Mouse (Mus musculus) brain, embryonic 14.5 days (tissue): ENCODE measurements around the gene Ids. TPM values are rescaled to one million over a fixed set of nuclear protein-coding genes. Genes with fewer than 3 reads are reported as not detected.
"Not testable (repeated sequence)": the region's sequence is repeated elsewhere in the genome, so short reads cannot be mapped to it uniquely, and the experiment has no call there.

ENCODE experiments used
- DNase-seq: peaks from one replicate; pipeline ENCODE4 v3.0.0-alpha.2; 2011; ENCODE audit warnings: low read depth
- CTCF ChIP-seq: fragments of 200-500 bp; IDR thresholded peaks from 2 replicates; pipeline ENCODE4 v1.5.1; 2012; ENCODE audit warnings: inconsistent platforms, mild to moderate bottlenecking, moderate library complexity, borderline replicate concordance; ENCODE audit not compliant: insufficient read depth, insufficient read length; ENCODE audit errors: extremely low read depth
- POLR2A ChIP-seq: fragments of 200-500 bp; IDR thresholded peaks from 2 replicates; pipeline ENCODE4 v1.6.1; 2012; ENCODE audit warnings: mild to moderate bottlenecking, inconsistent platforms, borderline replicate concordance; ENCODE audit not compliant: poor library complexity, insufficient read depth, insufficient read length, severe bottlenecking; ENCODE audit errors: extremely low read depth
- polyA plus RNA-seq: library from polyadenylated mRNA; depleted of rRNA; stranded (reverse); fragments of >200 nt; gene quantifications from 2 replicates; pipeline ENCODE4 v1.2.3, GENCODE M21; 2012; rRNA removed

The Ids gene
- polyA plus RNA-seq: 91.5 and 124 TPM in 2 replicates

GRCm38 (mm10) chrX:70364661-70365613 lies at the start of gene Ids:
Gene Ids (minus strand): TSS chrX:70365084.
- TF ChIP-seq CTCF: no peak
- peak; percentile 46; the same call in 1 of the 2 replicates for TF ChIP-seq POLR2A
- peak; percentile 95 for DNase-seq

DNA sequence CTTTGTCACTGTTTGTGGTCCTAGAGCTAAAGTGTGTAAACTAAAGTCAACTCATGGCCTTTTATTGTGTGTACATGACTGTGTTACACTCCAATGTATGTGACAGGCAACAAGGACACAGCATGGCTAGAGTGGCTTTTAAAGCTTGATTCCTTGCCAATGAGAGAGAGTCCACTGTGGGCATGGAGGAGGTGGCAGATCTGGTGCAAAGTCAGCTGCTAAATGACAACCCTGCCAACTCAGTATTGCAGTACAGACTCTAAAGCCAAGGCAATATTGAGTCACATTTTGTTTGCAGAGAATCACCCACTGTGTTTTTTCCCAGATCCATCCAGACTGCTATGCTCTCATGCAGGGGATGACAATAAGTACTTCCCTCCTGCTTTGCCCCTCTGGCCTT lies 27.8 kb upstream of the Ids start:
- not testable (repeated sequence) for DNase-seq

DNA sequence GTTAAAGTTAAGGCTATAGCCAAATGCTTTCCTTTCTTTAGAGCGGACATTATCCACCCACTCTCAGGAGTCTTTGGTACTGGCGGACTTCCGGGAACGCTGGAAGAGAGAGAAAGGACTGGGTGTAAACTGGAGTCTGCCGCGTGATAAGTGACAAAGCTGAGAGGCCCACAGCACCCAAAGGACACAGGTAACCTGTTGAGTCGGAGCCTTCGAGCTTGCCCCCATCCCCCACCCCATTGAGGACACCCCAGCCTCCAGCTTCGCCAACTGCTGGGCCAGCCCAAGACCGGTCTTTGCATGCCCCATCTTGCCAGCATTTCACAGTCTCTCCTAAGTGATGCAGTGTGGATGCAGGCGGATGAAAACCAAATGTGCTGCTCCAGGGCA lies 21.1 kb upstream of the Ids start:
- DNase-seq: no peak

DNA sequence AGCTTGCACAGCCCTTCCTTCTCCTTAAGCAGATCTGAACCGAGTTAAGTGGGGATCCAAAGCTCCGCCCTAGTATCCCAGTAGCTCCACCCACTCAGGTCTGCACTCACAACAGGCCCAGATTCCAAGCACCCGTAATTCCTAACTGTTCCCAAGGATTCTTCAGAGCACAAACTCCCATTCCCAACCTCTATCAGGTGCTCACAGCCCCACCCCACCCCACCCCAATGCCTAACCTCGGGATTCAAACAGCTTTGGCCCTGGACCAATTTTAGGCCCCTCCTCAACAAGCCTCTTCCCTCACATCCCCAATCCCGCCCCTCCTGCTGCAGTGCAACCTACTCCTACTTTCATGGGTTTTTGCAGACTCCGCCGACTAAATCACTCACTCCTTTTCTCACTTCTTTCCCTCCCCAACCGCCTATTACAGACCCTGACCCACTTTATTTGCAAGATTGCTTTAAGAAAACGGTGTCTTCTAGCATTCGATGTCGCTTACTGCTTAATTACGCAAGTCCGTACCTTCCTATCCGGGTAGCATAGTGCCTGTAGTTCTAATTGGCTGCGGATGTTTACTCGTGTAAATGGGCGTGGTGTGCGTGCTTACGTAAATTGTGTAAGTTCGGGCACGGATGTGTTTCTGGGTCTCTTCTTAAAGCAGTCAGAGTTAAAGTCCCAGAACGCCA lies 20.5 kb upstream of the Ids start, which contains the start of gene 1110012L19Rik:
1110012L19Rik (plus strand) TSS at position 602 of the 686 bp plus-strand sequence.
- TF ChIP-seq POLR2A (no peak), CTCF (no peak)
- peak; percentile 96 for DNase-seq

More for the DNA sequence above, 21.1 kb upstream of the Ids start:
- TF ChIP-seq POLR2A: no peak
- TF ChIP-seq CTCF: no peak

- DNase-seq: no peak
- TF ChIP-seq CTCF: no peak
- no peak for TF ChIP-seq POLR2A
Measured at GRCm38 (mm10) chrX:70384917-70385275, 20.0 kb upstream of the Ids start.

DNA sequence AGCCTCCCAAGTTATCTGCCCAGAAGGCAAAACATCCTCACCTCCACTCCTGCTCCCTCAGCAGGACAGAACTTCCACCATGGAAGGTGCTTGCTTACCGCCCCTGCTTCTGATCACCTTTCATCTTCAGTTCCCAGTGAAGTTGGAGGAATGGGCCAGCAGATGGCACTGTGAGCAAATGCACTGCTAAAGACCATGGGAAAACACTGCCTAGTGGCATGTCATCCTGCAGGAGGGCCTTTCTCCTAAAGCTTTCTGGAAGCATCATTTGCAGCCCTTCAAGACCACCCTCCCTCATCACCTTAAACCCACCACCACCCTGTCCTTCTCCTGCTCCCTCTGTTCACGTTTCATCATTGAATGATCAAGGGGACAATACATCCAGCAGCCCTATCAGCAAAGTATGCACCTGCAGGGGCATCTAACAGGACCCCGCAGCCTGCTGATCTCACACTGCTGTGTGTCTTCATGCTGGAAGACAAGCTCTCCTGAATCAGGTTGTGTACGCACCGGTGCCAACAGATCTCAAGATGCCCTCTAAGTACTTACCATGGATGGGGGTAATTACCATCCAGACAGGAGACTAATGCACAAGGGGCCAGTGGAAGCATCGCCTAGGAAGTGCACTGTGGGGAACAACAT lies 9.7 kb upstream of the Ids start:
- DNase-seq: not testable (repeated sequence)

GRCm38 (mm10) chrX:70369758-70370157 lies 4.9 kb upstream of the Ids start:
- not testable (repeated sequence) for DNase-seq

GRCm38 (mm10) chrX:70364202-70364601 lies 682 bp downstream of the Ids start:
- no peak for DNase-seq
- no peak for TF ChIP-seq CTCF
- TF ChIP-seq POLR2A: no peak

DNA sequence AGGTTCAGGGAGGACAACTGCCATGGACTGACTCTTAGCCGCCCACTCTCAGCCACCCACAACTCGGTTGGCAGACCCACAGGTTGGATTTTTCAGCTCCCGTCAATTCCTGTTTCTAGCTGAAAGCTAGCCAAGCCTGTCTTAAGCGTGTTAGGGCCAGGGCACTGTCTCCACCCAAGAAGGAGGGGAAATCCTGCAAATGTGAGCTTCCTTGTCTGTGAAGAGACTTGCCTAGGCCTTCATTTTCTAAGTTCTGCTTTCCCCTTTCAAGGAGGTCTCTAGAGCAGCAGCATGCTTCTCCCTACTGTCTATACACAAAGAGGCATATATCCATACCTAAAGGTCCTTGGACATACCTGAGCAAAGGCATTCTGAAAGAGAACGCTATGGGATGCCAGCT lies 1.4 kb downstream of the Ids start:
- TF ChIP-seq POLR2A (no peak), CTCF (no peak)

GRCm38 (mm10) chrX:70362985-70363384 lies 1.9 kb downstream of the Ids start:
- TF ChIP-seq POLR2A (no peak), CTCF (no peak)
- DNase-seq: peak; percentile 2

More for the DNA sequence above, 1.4 kb downstream of the Ids start:
- DNase-seq: peak; percentile 5

DNA sequence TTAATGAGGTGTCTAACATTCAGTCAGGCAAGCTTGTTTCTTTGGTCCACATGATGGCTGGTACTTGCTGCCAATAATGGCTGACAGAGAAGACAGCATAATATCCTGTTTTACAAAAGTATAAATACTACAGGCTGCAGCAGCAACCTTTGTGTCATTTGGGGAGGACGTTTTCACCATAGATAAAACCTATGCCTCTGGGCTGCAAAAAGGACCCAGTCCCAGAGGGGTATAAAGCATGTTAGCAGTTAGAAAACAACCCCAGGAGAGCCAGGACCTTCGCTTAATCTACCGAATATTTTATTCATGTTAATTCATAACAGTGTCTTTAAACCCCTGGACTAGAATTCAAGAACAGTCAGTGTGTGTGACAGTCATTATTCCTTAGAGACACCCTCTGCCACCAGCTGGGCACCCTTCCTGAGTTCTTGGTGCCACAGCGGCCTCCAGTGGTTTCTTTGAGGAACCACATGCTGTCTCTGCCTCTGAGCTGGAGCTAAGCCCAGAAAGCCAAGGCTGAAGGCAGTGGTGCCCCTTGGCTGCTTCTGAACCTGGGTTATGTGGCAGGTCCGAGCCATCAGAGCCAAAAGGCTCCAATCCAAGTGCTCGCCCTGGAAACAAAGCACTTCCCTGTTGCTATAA lies 34.6 kb downstream of the Ids start:
- TF ChIP-seq CTCF (peak; percentile 85), POLR2A (no peak)
- peak; percentile 88 for DNase-seq

GRCm38 (mm10) chrX:70328530-70329143 lies 36.2 kb downstream of the Ids start:
- peak; percentile 80 for DNase-seq
- no peak for TF ChIP-seq POLR2A
- no peak for TF ChIP-seq CTCF
